Mouse (Mus musculus) spleen, adult 12 weeks (tissue): ENCODE results near the gene Mdga1.
A peak's percentile ranks its signal among the peaks of the same experiment; 100 is the strongest.
"Not testable (repeated sequence)": the region's sequence is repeated elsewhere in the genome, so short reads cannot be mapped to it uniquely, and the experiment has no call there.

Source experiments
- DNase-seq: peaks from one replicate; pipeline ENCODE4 v3.0.0; 2022; ENCODE audit warnings: low spot score

The Mdga1 gene

DNA sequence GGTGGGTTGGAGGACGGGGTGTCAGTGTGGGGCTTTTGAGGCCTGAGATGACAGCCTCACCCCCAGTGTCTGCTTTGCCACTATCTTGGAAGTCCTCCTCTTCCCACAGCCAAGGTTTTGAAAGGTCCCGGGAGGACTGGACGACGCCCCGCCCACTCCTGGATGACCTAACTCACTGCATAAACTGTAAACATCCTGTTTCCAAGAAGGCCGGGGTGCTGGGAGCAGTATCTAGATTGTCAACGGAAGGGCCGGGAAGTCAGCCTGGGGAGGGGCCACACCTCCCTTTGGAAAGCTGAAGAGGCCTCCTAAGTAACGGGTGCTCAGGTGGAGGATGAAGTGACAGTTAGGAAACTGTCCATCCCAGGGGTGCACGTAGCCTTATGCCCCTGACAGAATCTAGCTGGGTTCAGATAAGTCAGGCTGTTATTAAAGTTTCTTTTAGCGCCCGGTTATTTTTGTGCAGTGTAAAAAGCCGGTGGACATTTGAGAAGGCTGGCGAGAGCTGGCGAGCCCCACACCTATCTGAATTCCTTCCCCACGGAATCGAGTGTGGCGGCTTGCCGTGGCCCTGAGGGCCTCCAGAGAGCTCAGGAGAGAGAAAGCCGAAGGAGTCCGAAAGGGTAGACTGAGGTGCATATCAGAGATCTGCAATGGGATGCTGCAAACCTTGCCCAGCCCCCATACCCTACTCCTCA lies 170.3 kb downstream of the Mdga1 start:
- no peak for DNase-seq

DNA sequence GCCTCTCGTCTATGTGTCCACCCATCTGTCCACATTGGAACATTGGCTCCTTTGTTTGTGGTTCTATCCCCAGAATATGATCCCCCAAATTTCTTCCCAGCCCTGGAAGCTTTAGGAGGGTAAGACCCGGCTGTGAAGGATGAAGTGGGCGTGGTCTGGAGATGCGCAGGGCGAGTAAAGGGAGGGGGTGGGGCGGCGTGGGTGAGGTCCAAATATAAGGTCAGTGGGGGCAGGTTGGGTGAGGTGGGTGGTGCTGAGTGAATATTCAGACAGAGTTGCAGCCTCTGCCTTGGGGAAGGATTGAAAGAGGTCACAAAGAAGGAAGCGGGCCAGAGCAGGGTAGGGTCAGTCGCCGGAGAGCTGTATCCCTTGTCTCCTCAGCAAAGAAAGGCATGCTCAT lies 171.7 kb downstream of the Mdga1 start:
- no peak for DNase-seq

DNA sequence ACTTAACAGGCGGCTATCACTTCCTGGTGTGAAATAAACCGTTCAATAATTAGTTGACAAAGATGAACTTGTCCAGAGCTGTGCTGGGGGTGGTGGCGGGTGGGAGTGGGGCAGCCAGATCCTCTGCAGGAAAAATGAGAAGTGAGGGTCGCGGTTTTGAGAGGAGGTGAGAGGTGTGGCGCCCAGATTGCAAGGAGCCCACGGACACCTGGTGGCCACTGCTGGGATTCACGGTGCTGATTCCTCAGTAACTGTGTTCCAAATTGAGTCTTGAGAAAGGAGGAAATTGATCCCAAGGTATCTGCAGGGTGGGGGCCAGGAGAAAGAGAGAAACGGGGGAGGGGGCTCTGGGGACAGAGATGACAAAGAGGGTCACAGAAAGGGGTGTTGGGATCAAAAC lies 173.1 kb downstream of the Mdga1 start:
- DNase-seq, result no peak

DNA sequence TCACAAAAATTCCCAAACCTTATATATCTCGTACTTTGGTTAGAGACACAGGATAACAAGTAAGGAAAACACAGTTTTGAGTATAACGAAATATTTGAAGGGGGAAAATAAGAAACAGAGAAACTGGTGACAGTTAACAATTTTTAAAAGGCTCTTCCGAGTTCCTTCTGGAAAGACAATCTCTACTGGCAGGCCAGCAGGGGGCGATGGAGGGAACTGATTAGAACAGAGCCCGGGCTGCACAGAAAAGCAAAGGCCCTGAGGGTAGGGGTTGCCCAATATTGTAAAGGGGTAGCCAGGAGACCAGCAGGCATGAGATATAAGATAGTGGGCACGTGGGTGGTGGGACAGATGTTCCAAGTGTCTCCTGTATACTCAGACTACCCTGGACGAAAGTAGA lies 173.8 kb downstream of the Mdga1 start:
- peak; percentile 30 for DNase-seq

DNA sequence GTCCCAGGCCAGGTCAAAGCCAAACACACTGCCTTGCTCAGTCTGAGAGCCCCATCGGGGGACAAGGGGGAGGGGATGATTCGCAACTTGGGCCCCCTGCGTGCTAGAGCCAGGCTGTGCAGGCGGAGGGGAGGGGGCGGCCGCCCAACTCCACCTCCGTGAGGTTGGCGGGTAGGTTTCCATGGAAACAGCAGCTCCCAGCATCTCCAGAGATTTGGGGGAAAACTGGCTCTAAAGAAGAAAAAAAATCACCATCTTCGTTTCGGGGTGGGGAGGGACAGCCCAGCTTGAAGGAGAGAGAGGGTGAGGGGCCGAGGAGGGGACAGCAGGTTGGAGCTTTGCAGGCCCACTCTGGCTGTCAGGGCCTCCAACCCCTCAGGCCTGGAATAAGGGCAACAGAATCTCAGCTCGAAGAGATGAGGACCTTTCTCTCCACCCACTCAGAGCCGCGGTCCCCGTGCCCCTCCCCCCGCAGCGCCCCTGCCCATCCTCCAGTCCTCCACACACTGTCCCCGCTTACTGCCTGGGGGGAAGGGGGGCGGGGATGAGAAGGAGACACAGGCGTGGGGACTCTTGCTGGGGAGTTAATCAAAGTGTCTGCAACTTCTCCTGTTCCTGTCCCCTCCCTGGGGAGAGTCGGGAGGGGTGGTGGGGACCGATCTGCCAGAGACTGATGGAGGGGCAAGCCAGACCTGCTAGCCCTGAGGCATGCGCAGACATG lies 174.7 kb downstream of the Mdga1 start:
- DNase-seq, result no peak

DNA sequence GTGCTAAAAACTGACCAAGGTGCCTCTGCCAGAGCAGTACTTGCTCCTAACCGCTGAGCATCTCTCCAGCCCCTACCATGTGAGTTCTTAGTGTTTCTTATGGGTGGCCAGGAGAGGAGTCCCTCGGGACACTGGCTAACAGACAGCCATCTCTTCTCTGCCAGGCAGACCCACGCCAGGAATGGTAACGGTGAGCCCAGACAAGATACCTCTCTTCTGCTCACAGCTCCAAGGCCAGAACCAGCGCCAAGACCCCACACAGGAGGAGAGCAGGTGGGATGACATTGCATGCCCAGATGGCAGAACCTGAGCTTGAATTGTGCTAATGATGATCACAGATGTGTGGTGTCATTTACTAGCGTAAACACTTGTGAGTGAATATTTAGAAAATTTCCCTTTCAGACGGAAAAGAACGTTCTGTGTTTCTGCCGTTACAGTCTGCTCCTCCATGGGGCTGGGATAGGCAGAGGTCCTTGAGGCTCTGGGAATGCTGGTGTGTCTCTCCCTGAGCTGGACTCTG lies 178.3 kb downstream of the Mdga1 start:
- no peak for DNase-seq

DNA sequence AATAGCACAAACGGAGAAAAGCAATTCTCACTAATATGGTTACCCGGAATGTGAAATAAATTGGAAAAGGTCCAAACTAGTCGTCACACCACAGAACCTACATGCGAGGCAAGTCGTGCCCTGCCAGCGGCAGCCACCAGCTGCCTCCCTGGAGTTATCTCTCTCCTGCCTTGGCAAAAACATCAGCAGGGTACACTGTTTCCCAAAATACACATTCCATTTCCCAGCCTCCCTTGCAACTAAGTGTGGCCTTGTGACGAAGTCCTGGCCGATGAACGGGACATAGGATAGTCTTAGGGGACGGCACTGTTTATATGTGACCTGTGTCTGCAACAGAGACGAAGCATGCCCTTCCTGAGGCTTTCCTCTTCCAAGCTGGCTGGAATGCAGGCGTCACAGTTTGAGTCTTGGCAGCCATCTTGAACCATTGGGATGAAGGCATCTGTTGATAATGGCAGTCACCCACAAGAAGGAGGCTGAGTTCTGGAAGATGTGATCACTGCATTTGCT lies 179.6 kb downstream of the Mdga1 start:
- DNase-seq, result no peak

DNA sequence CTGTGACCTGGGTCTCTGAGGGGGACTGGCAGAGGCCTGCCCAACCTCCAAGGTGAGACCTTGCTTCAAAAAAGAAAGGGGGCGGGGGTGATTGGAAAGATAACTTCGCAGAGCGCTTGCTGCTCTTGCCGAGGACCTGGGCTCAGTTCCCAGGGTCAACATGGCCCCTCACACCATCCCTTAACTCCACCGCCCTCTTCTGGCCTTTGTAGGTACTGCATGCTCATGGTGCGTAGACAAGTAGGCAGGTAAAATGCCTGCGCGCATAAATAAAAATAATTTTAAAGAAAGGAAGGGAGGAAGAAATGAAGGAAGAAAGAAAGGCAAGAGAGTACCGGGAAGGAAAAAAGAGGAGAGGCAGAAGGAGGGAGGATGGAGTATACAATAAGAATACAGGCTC lies 180.2 kb downstream of the Mdga1 start:
- no peak for DNase-seq

DNA sequence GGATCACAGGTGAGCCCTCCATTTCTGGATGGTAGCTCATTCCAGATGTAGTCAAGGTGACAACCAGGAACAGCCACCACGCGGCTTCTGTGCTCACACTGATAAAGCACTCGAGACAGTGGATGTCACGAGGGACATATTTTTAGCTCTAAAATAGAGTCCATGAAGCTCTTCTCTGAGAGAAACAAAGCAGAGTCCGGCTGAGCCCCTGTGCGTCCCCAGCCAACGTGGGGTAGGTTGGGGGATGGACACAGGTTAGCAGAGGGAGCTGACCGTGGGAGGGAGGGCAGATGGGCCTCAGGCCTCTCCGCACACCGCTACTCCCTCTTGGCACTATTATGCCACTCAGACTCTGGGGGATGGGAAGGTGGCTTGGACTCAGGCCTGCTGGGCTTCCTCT lies 181.3 kb downstream of the Mdga1 start:
- DNase-seq, result no peak

DNA sequence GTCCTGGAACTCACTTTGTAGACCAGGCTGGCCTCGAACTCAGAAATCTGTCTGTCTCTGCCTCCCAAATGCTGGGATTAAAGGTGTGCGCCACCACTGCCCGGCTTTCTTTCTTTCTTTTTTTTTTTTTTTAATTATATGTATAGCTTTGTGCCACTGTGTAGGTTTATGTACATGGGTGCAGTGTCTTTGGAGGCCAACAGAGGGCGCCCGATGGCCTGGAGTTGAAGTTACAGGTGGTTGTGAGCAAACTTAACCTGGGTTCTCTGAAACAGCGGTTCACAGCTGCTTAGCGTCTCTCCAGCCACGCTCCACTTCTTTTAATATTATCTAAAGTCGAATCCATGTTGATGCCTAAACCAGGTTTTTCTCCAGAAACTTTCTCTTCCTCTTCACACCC lies 185.1 kb downstream of the Mdga1 start:
- DNase-seq, result no peak

DNA sequence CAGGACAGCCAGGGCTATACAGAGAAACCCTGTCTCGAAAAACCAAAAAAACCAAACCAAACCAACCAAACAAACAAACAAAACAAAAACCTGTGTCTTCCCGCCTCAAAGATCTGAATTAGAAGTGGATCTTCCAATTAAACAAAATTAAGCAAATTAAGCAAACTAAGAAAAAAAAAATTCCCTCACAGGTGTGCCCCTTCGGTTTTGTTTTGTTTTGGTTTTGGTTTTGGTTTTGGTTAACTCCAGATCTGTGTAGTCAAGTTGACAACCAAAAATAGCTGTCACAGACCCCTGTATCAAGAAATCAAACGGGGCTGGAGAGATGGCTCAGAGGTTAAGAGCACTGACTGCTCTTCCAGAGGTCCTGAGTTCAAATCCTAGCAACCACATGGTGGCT lies 188.4 kb downstream of the Mdga1 start:
- not testable (repeated sequence) for DNase-seq

DNA sequence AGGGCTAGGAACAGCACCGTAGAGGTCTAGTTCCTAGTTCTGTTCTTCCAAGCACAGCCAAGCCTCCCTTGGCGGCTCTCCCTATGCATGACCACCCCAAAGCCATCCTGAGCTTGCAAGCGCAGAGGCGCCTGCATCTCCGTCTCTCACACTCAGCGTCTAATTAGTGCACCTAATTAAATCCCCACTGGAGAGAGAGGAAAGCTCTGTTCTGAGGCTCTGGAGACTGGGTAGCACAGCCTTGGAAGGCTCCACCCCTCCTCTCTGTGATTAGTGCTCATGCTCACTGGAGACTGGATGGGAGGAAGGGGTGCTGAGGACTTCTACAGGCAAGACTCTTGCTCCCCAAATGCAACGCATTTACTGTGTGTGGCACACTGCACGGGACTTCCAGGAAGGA lies 191.9 kb downstream of the Mdga1 start:
- no peak for DNase-seq
